Mouse (Mus musculus) cerebellum, adult 2 months (tissue): ENCODE measurements around the gene Ulk3. TPM values are rescaled to one million over a fixed set of nuclear protein-coding genes. Genes with fewer than 3 reads are reported as not detected.

Experiments
- DNase-seq, 2 experiments: peaks; one replicate each; pipeline ENCODE4 v3.0.0; 2021
- H3K27ac ChIP-seq: fragments of 200-500 bp; 2 replicates; pipeline ENCODE4 v1.5.1; 2012; ENCODE audit warnings: low read length, control low read depth, inconsistent platforms; ENCODE audit not compliant: insufficient read depth
- H3K27me3 ChIP-seq: fragments of 200-500 bp; 2 replicates; pipeline ENCODE4 v1.6.1; 2012; ENCODE audit warnings: inconsistent platforms, mild to moderate bottlenecking, low read length, moderate library complexity; ENCODE audit not compliant: control insufficient read depth, insufficient read depth
- H3K4me1 ChIP-seq: fragments of 200-500 bp; 2 replicates; pipeline ENCODE4 v1.6.1; 2011; ENCODE audit warnings: low read length; ENCODE audit not compliant: control insufficient read depth, insufficient read depth
- H3K4me3 ChIP-seq: fragments of 200-500 bp; replicated peaks from 2 replicates; pipeline ENCODE3; 2011; ENCODE audit warnings: mild to moderate bottlenecking, low read depth, low read length, control low read depth; ENCODE audit not compliant: insufficient read depth
- CTCF ChIP-seq: fragments of 200-500 bp; IDR thresholded peaks from 2 replicates; pipeline ENCODE4 v1.5.1; 2011; ENCODE audit warnings: low read depth, mild to moderate bottlenecking, control low read depth, low read length, moderate library complexity, borderline replicate concordance; ENCODE audit not compliant: insufficient read depth
- POLR2A ChIP-seq: fragments of 200-500 bp; IDR thresholded peaks from 2 replicates; pipeline ENCODE4 v1.6.1; 2011; ENCODE audit warnings: low read length, control low read depth, borderline replicate concordance; ENCODE audit not compliant: insufficient read depth
- WGBS: fragments of 180-500 bp; shearing (Covaris S2); methylation state at CpG from one replicate; pipeline ENCODE4 v1.1.7; 2018; 5-methylcytosine and 5-hydroxymethylcytosine counted together
- polyA plus RNA-seq: library from polyadenylated mRNA; depleted of rRNA; stranded (reverse); fragments of >200 nt; gene quantifications from 2 replicates; pipeline ENCODE4 v1.2.3, GENCODE M21; 2012

Gene Ulk3
- polyA plus RNA-seq, 1 experiment = 39.5 TPM

DNA sequence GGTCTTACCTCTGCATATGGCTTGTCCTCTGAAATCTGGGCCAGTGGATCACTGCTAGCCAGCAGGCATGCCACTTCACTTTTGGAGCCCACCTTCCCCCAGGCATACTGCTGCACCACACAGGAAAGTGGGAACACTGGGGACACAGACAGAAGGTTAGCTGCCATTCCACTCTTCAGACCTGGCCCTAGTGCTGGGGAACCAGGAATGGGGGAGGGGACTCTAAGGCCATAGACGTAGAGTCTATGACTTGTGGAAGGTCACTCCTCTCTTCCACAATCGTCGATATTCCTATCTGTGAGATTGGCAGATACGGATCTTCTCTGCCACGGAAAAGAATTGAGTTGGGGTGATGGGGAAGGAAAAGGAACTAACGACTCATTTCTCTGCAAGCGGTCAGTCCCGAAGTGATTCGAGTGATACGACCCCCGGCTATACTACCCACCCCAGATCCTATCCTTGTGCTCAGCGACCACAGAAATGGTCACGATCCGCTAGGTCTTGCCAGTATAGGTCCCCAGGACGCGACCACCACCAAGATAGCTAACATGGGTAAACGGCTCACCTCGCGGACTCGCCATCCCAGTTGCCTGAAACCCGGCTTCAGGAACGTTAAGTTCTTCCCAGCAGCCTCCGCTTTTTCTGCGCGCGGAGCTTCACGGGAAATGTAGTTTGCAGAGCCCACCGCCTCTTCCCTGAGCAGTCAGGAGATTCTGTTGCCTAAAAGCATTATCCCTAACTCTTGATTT is 36.9 kb upstream of the Ulk3 start, which contains the start of gene Mpi:
TSS of gene Mpi (minus strand) at position 625 of the 749 bp plus-strand sequence.
- Histone ChIP-seq H3K4me3 (peak within 1 kb of the TSS; percentile 81), H3K27ac (0 out of 2 replicates have a peak within 1 kb of the TSS, but pooled peaks have one; percentile 8), H3K27me3 (no peaks in the 10 kb centered on the region), H3K4me1 (peaks cover 20% of the 10 kb centered on the region)
- TF ChIP-seq CTCF (no peak), POLR2A (peak; percentile 77; the same call in 1 of the 2 replicates)
- under 1% methylated on average over 28 of the region's 28 CpGs for WGBS
- peak; percentile 72 to 78 for DNase-seq

DNA sequence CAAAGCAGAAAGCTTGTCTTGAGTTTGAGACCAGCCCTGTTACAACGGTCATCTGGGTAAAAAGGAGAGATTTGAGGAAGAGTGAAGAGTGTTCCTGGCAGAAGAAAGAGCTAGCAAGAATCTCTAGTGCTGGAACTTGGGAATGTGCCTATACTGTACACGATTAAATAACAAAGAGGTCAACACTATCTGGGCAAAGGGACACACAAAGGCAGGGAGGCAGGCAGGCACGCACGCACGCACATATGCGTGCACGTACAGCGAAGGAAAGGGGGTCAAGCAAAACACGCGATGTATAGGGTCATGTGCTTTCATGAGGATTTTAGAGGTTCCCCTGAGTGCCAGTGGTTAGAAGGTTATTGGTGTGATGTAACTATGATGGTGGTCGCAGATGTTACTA is 36.1 kb upstream of the Ulk3 start:
- peaks cover 12% of the 10 kb centered on the region for H3K4me1 ChIP-seq
- no peak for DNase-seq
- TF ChIP-seq CTCF (no peak), POLR2A (no peak)
- H3K27ac ChIP-seq = no peak overlapping the region
- H3K4me3 ChIP-seq = no peak overlapping the region
- 82% methylated on average over 11 of the region's 11 CpGs for WGBS
- H3K27me3 ChIP-seq = no peaks in the 10 kb centered on the region

DNA sequence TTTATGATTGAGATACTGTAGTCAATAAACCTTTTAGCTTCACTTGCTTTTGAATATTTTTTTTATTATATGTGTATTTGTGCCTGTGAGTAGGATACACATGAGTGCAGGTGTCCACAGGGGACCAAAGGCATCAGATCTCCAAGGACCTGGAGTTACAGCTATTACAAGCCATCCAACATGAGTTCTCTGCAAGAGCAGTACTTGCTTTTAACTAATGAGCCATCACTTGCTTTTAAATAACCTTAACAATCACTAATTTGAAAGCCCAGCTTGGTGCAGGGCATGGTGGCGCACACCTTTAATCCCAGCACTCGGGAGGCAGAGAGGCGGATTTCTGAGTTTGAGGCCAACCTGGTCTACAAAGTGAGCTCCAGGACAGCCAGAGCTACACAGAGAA is 34.5 kb upstream of the Ulk3 start:
- 66% methylated on average over 3 of the region's 3 CpGs for WGBS
- no peak for TF ChIP-seq POLR2A
- no peak for TF ChIP-seq CTCF
- no peak overlapping the region for H3K4me3 ChIP-seq
- no peak for DNase-seq
- no peak overlapping the region for H3K27ac ChIP-seq
- no peaks in the 10 kb centered on the region for H3K27me3 ChIP-seq
- H3K4me1 ChIP-seq = no peaks in the 10 kb centered on the region

DNA sequence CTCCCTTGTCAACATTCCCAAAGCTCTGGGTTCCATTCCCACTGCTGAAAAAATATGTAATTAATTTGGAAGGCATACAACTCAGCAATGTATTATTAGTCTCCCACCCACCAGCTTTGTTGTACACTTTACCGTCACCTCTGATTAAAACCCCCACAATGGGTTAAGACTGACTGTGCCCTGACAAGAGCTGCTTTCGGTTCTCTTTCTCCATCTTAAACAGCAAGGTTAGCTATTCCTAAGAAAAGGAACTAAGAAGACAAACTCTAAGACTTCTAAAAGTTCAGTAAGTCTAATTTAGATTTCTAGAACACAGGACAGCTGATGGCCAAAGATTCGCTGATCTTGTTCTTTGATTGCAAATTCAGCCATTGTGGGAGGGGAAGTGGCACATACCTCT is 32.0 kb upstream of the Ulk3 start:
- TF ChIP-seq CTCF = no peak
- TF ChIP-seq POLR2A = no peak
- H3K4me3 ChIP-seq = no peak overlapping the region
- H3K27me3 ChIP-seq = no peaks in the 10 kb centered on the region
- H3K27ac ChIP-seq = no peak overlapping the region
- no peak for DNase-seq
- peaks cover 4% of the 10 kb centered on the region; the same call in 1 of the 2 replicates for H3K4me1 ChIP-seq
- WGBS = 80% methylated on average over 3 of the region's 3 CpGs

DNA sequence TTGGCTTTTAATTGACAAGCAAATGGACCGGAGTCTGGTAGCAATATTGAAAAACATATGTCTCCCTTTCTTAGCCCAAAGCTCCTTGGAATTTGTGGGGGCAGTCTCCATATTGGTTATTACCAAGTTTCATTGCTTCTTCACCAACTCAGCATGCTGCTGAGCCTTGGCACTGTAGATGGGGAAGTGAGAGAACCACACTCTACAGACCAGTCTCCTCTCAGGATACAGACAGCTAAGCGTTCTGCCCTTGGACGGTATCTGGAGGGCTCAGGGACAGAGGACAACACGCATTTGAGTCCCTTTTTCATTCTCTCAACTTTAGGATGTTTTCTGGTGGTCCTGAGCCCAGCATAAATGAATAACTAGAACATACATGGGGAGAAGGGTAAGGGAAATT is 30.6 kb upstream of the Ulk3 start:
- TF ChIP-seq CTCF = no peak
- no peak for TF ChIP-seq POLR2A
- Histone ChIP-seq H3K4me3 (no peak overlapping the region), H3K4me1 (peaks cover 4% of the 10 kb centered on the region; the same call in 1 of the 2 replicates), H3K27ac (no peak overlapping the region), H3K27me3 (no peaks in the 10 kb centered on the region)
- no peak for DNase-seq
- 89% methylated on average over 4 of the region's 4 CpGs for WGBS

DNA sequence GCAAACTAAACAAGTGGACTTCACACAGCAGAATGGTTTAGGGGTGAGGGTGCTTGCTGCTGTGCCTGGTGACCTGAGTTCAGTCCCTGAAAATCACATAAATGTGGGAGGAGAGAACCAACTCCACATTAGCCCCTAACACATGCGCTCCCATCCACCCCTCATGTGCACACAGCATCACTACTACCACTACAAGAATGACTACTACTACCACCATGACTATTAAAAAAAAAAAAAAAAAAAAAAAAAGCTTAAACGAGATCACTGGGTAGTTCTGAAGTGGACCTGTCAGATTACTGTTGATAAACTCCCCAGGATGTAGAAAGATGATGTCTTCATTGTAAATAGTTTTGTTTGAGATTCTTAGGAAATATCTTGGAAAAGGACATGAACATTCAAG is 29.7 kb upstream of the Ulk3 start:
- DNase-seq = no peak
- Histone ChIP-seq H3K4me3 (no peak overlapping the region), H3K4me1 (peaks cover 4% of the 10 kb centered on the region; the same call in 1 of the 2 replicates), H3K27ac (no peak overlapping the region), H3K27me3 (no peaks in the 10 kb centered on the region)
- TF ChIP-seq POLR2A = no peak
- no peak for TF ChIP-seq CTCF
- WGBS = 77% methylated on average over 2 of the region's 2 CpGs

DNA sequence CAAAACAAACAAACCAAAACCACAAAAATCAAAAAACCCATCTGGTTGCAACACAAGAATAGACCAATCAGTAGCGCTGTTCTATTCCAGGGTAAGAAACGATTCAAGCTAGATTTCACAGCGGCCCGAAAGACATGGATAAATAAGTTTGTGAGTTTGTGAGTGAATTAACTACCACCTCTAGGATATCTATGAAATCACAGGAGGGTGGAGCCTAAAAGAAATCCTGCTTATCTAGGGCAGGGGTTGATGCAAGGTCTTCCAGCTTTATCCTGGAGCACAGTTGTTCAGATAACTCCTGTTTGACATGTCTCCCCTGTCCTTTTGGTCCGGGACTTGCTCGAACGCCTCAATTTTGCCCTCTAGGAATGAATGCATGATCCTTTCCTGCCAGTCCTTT is 29.0 kb upstream of the Ulk3 start:
- peak overlapping the region; percentile 71 for H3K4me3 ChIP-seq
- TF ChIP-seq POLR2A = no peak
- no peak for TF ChIP-seq CTCF
- peaks cover 4% of the 10 kb centered on the region; the same call in 1 of the 2 replicates for H3K4me1 ChIP-seq
- no peaks in the 10 kb centered on the region for H3K27me3 ChIP-seq
- no peak for DNase-seq
- 20% methylated on average over 7 of the region's 7 CpGs for WGBS
- H3K27ac ChIP-seq = no peak overlapping the region

DNA sequence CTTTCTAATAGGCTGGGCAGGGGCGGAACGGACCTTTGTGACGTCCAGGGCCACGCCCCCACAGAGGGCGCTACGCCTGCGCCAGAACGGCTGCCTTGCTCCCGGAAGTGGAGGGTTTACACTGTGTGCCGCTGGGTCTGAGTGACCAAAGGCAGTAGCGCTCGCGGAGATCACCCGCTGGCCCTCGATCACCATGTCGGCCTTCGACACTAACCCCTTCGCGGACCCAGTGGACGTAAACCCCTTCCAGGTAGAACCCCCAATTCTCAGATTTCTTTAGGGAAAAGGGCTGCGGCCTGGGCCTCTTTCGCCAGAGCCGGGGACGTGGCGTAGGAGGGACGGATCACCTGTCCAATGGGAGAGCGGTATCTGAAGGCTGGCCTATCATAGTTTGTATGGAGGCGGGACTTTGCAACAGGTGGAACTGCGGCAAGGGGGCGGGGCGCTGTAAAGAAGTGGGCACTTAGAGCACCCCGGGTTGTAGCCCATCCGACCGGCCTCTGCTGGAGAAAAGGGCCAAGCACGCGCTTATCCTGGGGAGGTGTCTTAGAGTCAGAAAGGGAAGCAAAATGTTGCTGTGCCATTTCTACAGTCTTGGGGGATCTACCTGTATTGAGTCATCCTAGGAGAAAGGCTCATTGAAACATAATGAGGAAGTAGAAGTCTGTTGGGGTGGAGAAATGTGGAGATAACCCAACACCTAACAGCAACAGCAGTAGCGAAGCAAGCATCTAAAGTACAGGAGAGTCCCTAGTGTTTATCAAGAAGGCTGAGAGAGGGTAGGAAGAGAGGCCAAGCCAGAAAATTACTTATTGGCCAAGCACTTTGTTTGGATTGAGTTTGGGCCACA is 28.2 kb upstream of the Ulk3 start, which contains the start of gene Scamp2:
TSS of gene Scamp2 (plus strand) at position 83 of the 850 bp plus-strand sequence.
- Histone ChIP-seq H3K4me3 (peak within 1 kb of the TSS; percentile 71), H3K27ac (peak within 1 kb of the TSS; percentile 35; the same call in 1 of the 2 replicates), H3K4me1 (peaks cover 4% of the 10 kb centered on the region; the same call in 1 of the 2 replicates), H3K27me3 (no peaks in the 10 kb centered on the region)
- 2% methylated on average over 37 of the region's 37 CpGs for WGBS
- TF ChIP-seq CTCF (no peak), POLR2A (peak; percentile 73; the same call in 1 of the 2 replicates)
- DNase-seq = peak; percentile 94 to 97
